Mouse (Mus musculus): ENCODE data around the gene Arhgef39.

Gene Arhgef39

GRCm38 (mm10) chr4:43511675-43512454 is 12.4 kb upstream of the Arhgef39 start:
- in situ Hi-C loops (cut with MboI; ENCODE audit: low pct_unique_long_range_greater_than_20kb in 1 of 2, low sequenced_read_pairs in 2 of 2, unreplicated experiment in 1 of 2): no loop called here

GRCm38 (mm10) chr4:43509109-43509508 is 9.6 kb upstream of the Arhgef39 start:
- in situ Hi-C loops (cut with MboI; ENCODE audit: low pct_unique_long_range_greater_than_20kb in 1 of 2, low sequenced_read_pairs in 2 of 2, unreplicated experiment in 1 of 2): no loop called here

GRCm38 (mm10) chr4:43508666-43508997 is 9.1 kb upstream of the Arhgef39 start:
- in situ Hi-C loops (cut with MboI; ENCODE audit: low pct_unique_long_range_greater_than_20kb in 1 of 2, low sequenced_read_pairs in 2 of 2, unreplicated experiment in 1 of 2): no loop called here

GRCm38 (mm10) chr4:43507938-43508665 is 8.6 kb upstream of the Arhgef39 start:
- in situ Hi-C loops (cut with MboI; ENCODE audit: low pct_unique_long_range_greater_than_20kb in 1 of 2, low sequenced_read_pairs in 2 of 2, unreplicated experiment in 1 of 2): no loop called here

GRCm38 (mm10) chr4:43506536-43507185 is 7.2 kb upstream of the Arhgef39 start, which contains the start of gene Car9:
Car9 (plus strand) TSS chr4:43506966.
- in situ Hi-C loops (cut with MboI; ENCODE audit: low pct_unique_long_range_greater_than_20kb in 1 of 2, low sequenced_read_pairs in 2 of 2, unreplicated experiment in 1 of 2): no loop called here

GRCm38 (mm10) chr4:43506074-43506473 is 6.6 kb upstream of the Arhgef39 start:
- in situ Hi-C loops (cut with MboI; ENCODE audit: low pct_unique_long_range_greater_than_20kb in 1 of 2, low sequenced_read_pairs in 2 of 2, unreplicated experiment in 1 of 2): no loop called here

GRCm38 (mm10) chr4:43504269-43504668 is 4.8 kb upstream of the Arhgef39 start:
- in situ Hi-C loops (cut with MboI; ENCODE audit: low pct_unique_long_range_greater_than_20kb in 1 of 2, low sequenced_read_pairs in 2 of 2, unreplicated experiment in 1 of 2): no loop called here

GRCm38 (mm10) chr4:43503506-43503905 is 4.0 kb upstream of the Arhgef39 start:
- in situ Hi-C loops (cut with MboI; ENCODE audit: low pct_unique_long_range_greater_than_20kb in 1 of 2, low sequenced_read_pairs in 2 of 2, unreplicated experiment in 1 of 2): no loop called here

GRCm38 (mm10) chr4:43503041-43503440 is 3.5 kb upstream of the Arhgef39 start:
- in situ Hi-C loops (cut with MboI; ENCODE audit: low pct_unique_long_range_greater_than_20kb in 1 of 2, low sequenced_read_pairs in 2 of 2, unreplicated experiment in 1 of 2): no loop called here

- in situ Hi-C loops (cut with MboI; ENCODE audit: low pct_unique_long_range_greater_than_20kb in 1 of 2, low sequenced_read_pairs in 2 of 2, unreplicated experiment in 1 of 2): no loop called here
These were observed 512 bp downstream of the Arhgef39 start for GRCm38 (mm10) chr4:43498983-43499382.

- in situ Hi-C loops (cut with MboI; ENCODE audit: low pct_unique_long_range_greater_than_20kb in 1 of 2, low sequenced_read_pairs in 2 of 2, unreplicated experiment in 1 of 2): no loop called here
These were observed 1.5 kb downstream of the Arhgef39 start for GRCm38 (mm10) chr4:43497946-43498345.

- in situ Hi-C loops (cut with MboI; ENCODE audit: low pct_unique_long_range_greater_than_20kb in 1 of 2, low sequenced_read_pairs in 2 of 2, unreplicated experiment in 1 of 2): no loop called here
These were observed 2.1 kb downstream of the Arhgef39 start for GRCm38 (mm10) chr4:43497405-43497804.

- in situ Hi-C loops (cut with MboI; ENCODE audit: low pct_unique_long_range_greater_than_20kb in 1 of 2, low sequenced_read_pairs in 2 of 2, unreplicated experiment in 1 of 2): no loop called here
These were observed 2.9 kb downstream of the Arhgef39 start for GRCm38 (mm10) chr4:43496587-43496986.

GRCm38 (mm10) chr4:43493846-43494240 is 5.7 kb downstream of the Arhgef39 start:
- in situ Hi-C loops (cut with MboI; ENCODE audit: low pct_unique_long_range_greater_than_20kb in 1 of 2, low sequenced_read_pairs in 2 of 2, unreplicated experiment in 1 of 2): no loop called here

GRCm38 (mm10) chr4:43493186-43493845 is 6.2 kb downstream of the Arhgef39 start:
- in situ Hi-C loops (cut with MboI; ENCODE audit: low pct_unique_long_range_greater_than_20kb in 1 of 2, low sequenced_read_pairs in 2 of 2, unreplicated experiment in 1 of 2): no loop called here

- in situ Hi-C loops (cut with MboI; ENCODE audit: low pct_unique_long_range_greater_than_20kb in 1 of 2, low sequenced_read_pairs in 2 of 2, unreplicated experiment in 1 of 2): no loop called here
These were observed 6.7 kb downstream of the Arhgef39 start, which contains the start of gene Ccdc107 for GRCm38 (mm10) chr4:43492821-43493185. Ccdc107 (plus strand) TSS chr4:43492900.

- in situ Hi-C loops (cut with MboI; ENCODE audit: low pct_unique_long_range_greater_than_20kb in 1 of 2, low sequenced_read_pairs in 2 of 2, unreplicated experiment in 1 of 2): no loop called here
These were observed 7.2 kb downstream of the Arhgef39 start for GRCm38 (mm10) chr4:43492101-43492820.

GRCm38 (mm10) chr4:43490801-43491200 is 8.7 kb downstream of the Arhgef39 start:
- in situ Hi-C loops (cut with MboI; ENCODE audit: low pct_unique_long_range_greater_than_20kb in 1 of 2, low sequenced_read_pairs in 2 of 2, unreplicated experiment in 1 of 2): no loop called here

Data from mouse embryonic stem cell (cell line).